Mouse (Mus musculus) hindbrain, postnatal 0 days (tissue): Measurements from ENCODE around the gene Pmp22. TPM values are rescaled to one million over a fixed set of nuclear protein-coding genes. Genes with fewer than 3 reads are reported as not detected.

ENCODE experiments used
- ATAC-seq: fragments of 200-750 bp; cut with Nextera tagmentation; 2 replicates; pipeline ENCODE4 v1.8.0; 2017; ENCODE audit warnings: mild to moderate bottlenecking, moderate TSS enrichment, moderate library complexity
- DNase-seq: peaks from one replicate; pipeline ENCODE4 v3.0.0-alpha.2; 2015; ENCODE audit warnings: low spot score
- H3K27ac ChIP-seq: fragments of 300-500 bp; sonication (generic); 2 replicates; pipeline ENCODE4 v1.5.1; 2014; ENCODE audit warnings: mild to moderate bottlenecking
- H3K27me3 ChIP-seq: fragments of 300-500 bp; sonication (generic); 2 replicates; pipeline ENCODE4 v1.6.1; 2014; ENCODE audit warnings: low read length, mixed read lengths; ENCODE audit not compliant: insufficient read depth
- H3K36me3 ChIP-seq: fragments of 300-500 bp; sonication (generic); 2 replicates; pipeline ENCODE4 v1.6.1; 2014; ENCODE audit warnings: low read length, mixed read lengths; ENCODE audit not compliant: insufficient read depth
- H3K4me1 ChIP-seq: fragments of 300-500 bp; sonication (generic); 2 replicates; pipeline ENCODE4 v1.6.1; 2014; ENCODE audit warnings: antibody characterized with exemption, low read length, mixed read lengths; ENCODE audit not compliant: insufficient read depth
- H3K4me2 ChIP-seq: fragments of 300-500 bp; sonication (generic); 2 replicates; pipeline ENCODE4 v1.6.1; 2014; ENCODE audit warnings: low read depth, mild to moderate bottlenecking, low read length, moderate library complexity, mixed read lengths
- H3K4me3 ChIP-seq: fragments of 300-500 bp; sonication (generic); 2 replicates; pipeline ENCODE4 v1.5.1; 2014; ENCODE audit warnings: low read length
- H3K9ac ChIP-seq: fragments of 300-500 bp; sonication (generic); replicated peaks from 2 replicates; pipeline ENCODE4 v1.6.1; 2014; ENCODE audit warnings: mild to moderate bottlenecking, low read length, moderate library complexity, mixed read lengths
- H3K9me3 ChIP-seq: fragments of 300-500 bp; sonication (generic); 2 replicates; pipeline ENCODE4 v1.6.1; 2016; ENCODE audit warnings: low read length, mixed read lengths
- CTCF ChIP-seq: IDR thresholded peaks from 2 replicates; pipeline ENCODE4 v1.5.1; 2016; ENCODE audit warnings: antibody characterized with exemption, control low read depth, low read depth
- WGBS: fragments of 180-500 bp; shearing (Covaris S2); extraction: QIAGEN DNeasy Blood & Tissue Kit; methylation state at CpG from one replicate; pipeline ENCODE4 v1.1.7; 2014; 5-methylcytosine and 5-hydroxymethylcytosine counted together
- polyA plus RNA-seq: library from polyadenylated mRNA; unstranded; fragments of >200 nt; fragmentation: Nextera tagmentation; extraction: Ambion mirVana; gene quantifications from 2 replicates; pipeline ENCODE4 v1.2.1, GENCODE M21; 2015
- total RNA-seq: library from RNA; depleted of rRNA; stranded (reverse); fragments of >200 nt; gene quantifications from 2 replicates; pipeline ENCODE4 v1.2.3, GENCODE M21; 2014; rRNA removed

Gene Pmp22
- total and polyA plus RNA-seq, 2 experiments from 2014 or later = 44.1 to 74.2 TPM

DNA sequence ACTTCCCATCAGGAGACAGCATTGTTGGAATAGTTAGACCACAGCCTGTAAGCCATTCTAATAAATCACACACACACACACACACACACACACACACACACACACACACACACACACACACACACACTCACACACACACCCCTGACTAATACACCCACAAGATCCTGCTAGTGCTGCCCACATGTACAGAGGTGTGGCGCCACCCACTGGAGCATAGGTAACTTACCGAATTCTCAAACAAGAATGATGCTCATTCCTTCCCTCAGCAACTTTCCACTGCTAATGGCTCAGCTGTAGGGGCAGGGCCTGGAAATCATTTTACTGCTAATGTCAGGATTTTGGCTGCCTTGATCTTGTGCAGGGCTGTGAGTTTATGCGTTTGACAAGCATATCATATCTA lies 46.5 kb downstream of the Pmp22 start:
- Histone ChIP-seq H3K36me3 (no peaks in the 10 kb centered on the region), H3K27ac (no peak overlapping the region), H3K4me1 (no peaks in the 10 kb centered on the region), H3K4me3 (no peak overlapping the region), H3K9me3 (no peaks in the 10 kb centered on the region), H3K27me3 (no peaks in the 10 kb centered on the region), H3K4me2 (no peak overlapping the region), H3K9ac (no peak overlapping the region)
- WGBS = 56% methylated on average over 3 of the region's 3 CpGs
- DNase-seq (peak; percentile 53), ATAC-seq (no peak)
- peak; percentile 60 for TF ChIP-seq CTCF

DNA sequence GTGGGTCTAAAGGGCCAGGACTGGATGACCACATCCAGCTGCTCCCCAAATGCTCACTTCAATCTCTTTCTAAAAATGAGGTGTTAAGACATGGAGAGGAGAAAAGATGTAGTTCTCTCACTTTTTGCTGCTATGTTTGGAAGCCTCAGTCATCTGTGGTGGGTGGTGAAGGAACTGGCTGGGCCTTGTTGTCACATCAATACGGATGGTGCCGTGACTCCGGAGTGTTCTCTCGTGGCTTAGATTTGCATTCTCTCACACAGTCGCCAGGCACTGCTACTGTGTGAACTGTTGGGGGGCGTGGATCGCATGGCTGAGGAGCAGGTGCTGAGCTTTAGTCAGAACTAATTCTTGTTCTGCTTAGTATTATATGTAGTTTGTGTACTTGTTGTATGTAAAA lies 47.6 kb downstream of the Pmp22 start:
- Histone ChIP-seq H3K9ac (no peak overlapping the region), H3K4me3 (no peak overlapping the region), H3K36me3 (no peaks in the 10 kb centered on the region), H3K4me1 (no peaks in the 10 kb centered on the region), H3K27me3 (no peaks in the 10 kb centered on the region), H3K27ac (no peak overlapping the region), H3K9me3 (no peaks in the 10 kb centered on the region), H3K4me2 (no peak overlapping the region)
- ATAC-seq = no peak
- no peak for TF ChIP-seq CTCF
- no peak for DNase-seq
- WGBS = 55% methylated on average over 7 of the region's 7 CpGs

DNA sequence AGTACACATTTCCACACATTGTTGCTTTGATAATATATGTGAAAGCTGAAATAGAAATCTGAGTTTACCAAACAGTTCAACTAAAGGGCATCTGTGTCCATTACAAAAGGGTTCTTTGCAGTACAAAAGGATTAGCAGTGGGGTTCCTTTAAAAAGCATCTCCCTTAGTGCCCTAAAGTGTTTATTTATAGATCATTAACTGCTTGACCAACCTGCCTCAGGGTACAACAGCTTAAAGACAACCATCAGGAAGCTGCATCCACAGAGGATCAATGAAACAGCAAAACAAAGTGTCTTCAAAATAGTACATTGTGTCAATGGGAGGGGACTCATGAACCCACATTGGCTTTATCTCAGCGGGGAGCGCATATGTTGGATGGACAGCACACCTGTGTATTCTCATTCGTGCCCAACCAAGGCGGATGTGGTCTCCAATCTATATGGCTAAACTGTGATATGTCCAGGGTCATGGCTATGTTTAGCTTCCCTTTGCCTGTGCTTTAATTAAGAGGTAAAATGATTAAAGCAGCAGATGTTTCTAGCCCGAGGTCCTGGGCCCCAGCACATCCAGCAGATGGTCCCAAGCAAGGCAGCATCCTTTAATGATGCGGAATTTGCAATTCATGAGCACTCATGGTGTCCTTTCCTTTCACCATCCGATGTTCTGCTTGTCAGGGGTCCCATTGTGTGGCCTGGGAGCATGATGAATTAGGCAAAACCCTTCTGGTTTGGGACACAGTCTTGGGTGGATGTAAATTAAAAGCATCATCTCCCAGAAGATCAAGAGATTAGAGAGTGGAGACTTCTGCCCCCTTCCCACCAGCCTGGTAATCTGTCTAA lies 51.7 kb downstream of the Pmp22 start:
- Histone ChIP-seq H3K9me3 (no peaks in the 10 kb centered on the region), H3K4me1 (no peaks in the 10 kb centered on the region), H3K4me3 (no peak overlapping the region), H3K9ac (no peak overlapping the region), H3K27ac (no peak overlapping the region), H3K27me3 (no peaks in the 10 kb centered on the region), H3K36me3 (no peaks in the 10 kb centered on the region), H3K4me2 (no peak overlapping the region)
- ATAC-seq (no peak), DNase-seq (peak; percentile 13)
- 28% methylated on average over 7 of the region's 7 CpGs for WGBS
- TF ChIP-seq CTCF = no peak

DNA sequence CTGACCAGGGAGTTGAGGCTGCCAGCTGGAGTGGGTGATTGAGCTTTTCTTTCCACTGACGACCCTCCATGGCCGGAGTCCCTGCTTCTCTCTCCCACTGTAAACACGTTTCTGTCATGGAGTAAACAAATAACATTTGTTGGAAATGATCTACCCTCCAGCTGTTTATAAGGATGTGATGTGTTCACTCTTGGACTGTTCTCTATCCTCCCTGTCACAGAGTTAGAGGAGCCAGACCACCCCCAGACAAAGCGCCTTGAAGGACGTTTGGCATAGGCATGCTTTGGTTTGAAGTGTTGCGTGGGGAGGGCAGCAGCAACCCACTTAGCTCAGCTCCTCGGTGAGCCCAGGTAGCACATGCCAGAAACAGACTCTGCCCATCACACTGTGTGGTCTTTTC lies 60.0 kb downstream of the Pmp22 start:
- Histone ChIP-seq H3K4me3 (no peak overlapping the region), H3K4me2 (no peak overlapping the region), H3K4me1 (no peaks in the 10 kb centered on the region), H3K9me3 (no peaks in the 10 kb centered on the region), H3K27ac (no peak overlapping the region), H3K27me3 (no peaks in the 10 kb centered on the region), H3K36me3 (no peaks in the 10 kb centered on the region), H3K9ac (no peak overlapping the region)
- DNase-seq (no peak), ATAC-seq (no peak)
- 88% methylated on average over 7 of the region's 7 CpGs for WGBS
- no peak for TF ChIP-seq CTCF

DNA sequence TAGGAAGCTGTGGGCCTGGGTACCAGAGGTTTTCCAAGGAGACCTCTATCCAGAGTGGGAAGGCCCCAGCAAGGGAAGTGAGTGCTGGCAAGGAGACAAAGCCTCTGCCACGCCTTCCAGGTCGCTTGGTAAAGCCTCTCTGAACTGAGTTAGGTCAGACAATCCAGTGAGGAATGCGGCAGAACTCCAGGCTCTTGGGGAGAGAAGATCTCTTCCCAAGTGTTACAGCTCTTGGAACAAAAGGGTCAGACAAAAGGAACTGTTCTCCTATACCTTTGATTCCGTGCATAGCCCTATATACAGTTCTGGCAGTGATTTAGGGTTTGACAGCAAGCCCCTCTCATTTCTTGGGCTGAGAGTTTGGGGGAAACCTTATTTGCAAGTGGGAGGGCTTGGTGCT lies 69.3 kb downstream of the Pmp22 start:
- no peak for ATAC-seq

DNA sequence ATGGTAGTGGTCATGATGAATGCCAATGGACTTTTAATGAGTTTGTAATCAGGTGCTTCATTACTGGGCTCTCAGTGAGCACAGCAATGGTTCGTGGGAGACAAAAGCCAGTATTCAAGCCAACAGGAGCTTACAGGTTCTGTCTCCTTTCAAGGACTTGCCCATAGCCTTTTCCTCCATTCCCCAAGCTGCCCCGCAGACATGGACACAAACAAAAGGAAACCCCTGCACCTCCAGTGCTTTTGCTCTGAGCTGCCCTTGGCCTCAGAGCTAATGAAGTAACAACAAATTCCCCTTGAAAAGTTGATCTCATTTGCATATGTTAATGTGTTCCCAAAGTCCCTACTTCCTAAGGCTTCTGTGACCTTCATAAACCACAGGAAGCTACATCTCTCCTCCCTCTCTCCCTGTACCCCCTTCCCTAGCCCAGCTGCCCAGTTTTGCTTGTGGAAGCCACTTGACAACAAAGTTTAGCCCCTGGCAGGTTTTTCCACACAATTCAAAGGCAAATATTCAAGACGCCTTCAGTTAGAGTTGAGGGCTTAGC lies 73.3 kb downstream of the Pmp22 start:
- WGBS = 74% methylated on average over 3 of the region's 3 CpGs
- Histone ChIP-seq H3K4me1 (no peaks in the 10 kb centered on the region), H3K27me3 (no peaks in the 10 kb centered on the region), H3K27ac (no peak overlapping the region), H3K4me3 (no peak overlapping the region), H3K36me3 (no peaks in the 10 kb centered on the region), H3K9ac (no peak overlapping the region), H3K4me2 (no peak overlapping the region), H3K9me3 (no peaks in the 10 kb centered on the region)
- DNase-seq (no peak), ATAC-seq (no peak)
- TF ChIP-seq CTCF = no peak

More for the DNA sequence above, 69.3 kb downstream of the Pmp22 start:
- H3K4me3 ChIP-seq = no peak overlapping the region
- no peaks in the 10 kb centered on the region for H3K36me3 ChIP-seq
- DNase-seq = no peak
- H3K4me1 ChIP-seq = no peaks in the 10 kb centered on the region
- no peak for TF ChIP-seq CTCF
- H3K27me3 ChIP-seq = no peaks in the 10 kb centered on the region
- no peak overlapping the region for H3K9ac ChIP-seq
- 24% methylated on average over 4 of the region's 4 CpGs for WGBS
- H3K4me2 ChIP-seq = no peak overlapping the region
- H3K27ac ChIP-seq = no peak overlapping the region
- H3K9me3 ChIP-seq = no peaks in the 10 kb centered on the region

Other genes starting within 250 kb of the Pmp22 start
- 26.7 and 27.5 TPM in 2 replicates for gene Tvp23b, start 249.5 kb upstream of the Pmp22 start, total RNA-seq
- 41.5 and 42.6 TPM in 2 replicates for gene Tvp23b, start 249.5 kb upstream of the Pmp22 start, polyA plus RNA-seq
- gene Cdrt4, start 177.8 kb upstream of the Pmp22 start, total RNA-seq = not detected in 2 replicates
- 0.26 and 0.35 TPM in 2 replicates for gene Cdrt4, start 177.8 kb upstream of the Pmp22 start, polyA plus RNA-seq
- 0.21 TPM in 1 of 2 replicates, not detected in the other for gene Tekt3, start 67.3 kb upstream of the Pmp22 start, total RNA-seq
- gene Tekt3, start 67.3 kb upstream of the Pmp22 start, polyA plus RNA-seq = not detected in 2 replicates